ENCODE assay signal across 9 mouse cellular contexts in genomic region chr9:11435019-11435418, GRCm38 (mm10).
A peak's percentile ranks its signal among the peaks of the same experiment; 100 is the strongest.
DNase-seq lines count a peak whose midpoint lies in the region; ATAC-seq lines count a peak whose summit lies in the region.
"Had no signal": no experiment of that assay in that cellular context is flagged by ENCODE, and none has a peak within 500 bp of the region (broad histone marks: within the 10 kb centered on the region; RNA-seq: fewer than 3 reads in every experiment).

No protein-coding gene starts in this region.

- no peak for DNase-seq in forebrain, embryonic 11.5 days (ENCODE audit: low spot score)
- DNase-seq in midbrain, embryonic 10.5 days (ENCODE audit: low spot score): peak; percentile 14
- peak; percentile 66 for DNase-seq in brain, adult 2 months (ENCODE audit: low read depth, low spot score)
- DNase-seq in induced T-regulatory cell, adult 2 months (ENCODE audit: low read depth): peak; percentile 62
- DNase-seq in retina, embryonic 14.5 days (ENCODE audit: low spot score): peak; percentile 61
- no peak for DNase-seq in gastrocnemius, adult 18-20 months (ENCODE audit: low spot score)

- no peaks in the 10 kb centered on the region for H3K4me1 ChIP-seq in forebrain, embryonic 11.5 days (replicated peaks; ENCODE audit: control insufficient read depth, insufficient read depth, low read length)
- no peaks in the 10 kb centered on the region for H3K4me1 ChIP-seq in forebrain, embryonic 15.5 days
- H3K4me1 ChIP-seq in midbrain, embryonic 10.5 days: no peaks in the 10 kb centered on the region
- H3K4me1 ChIP-seq in midbrain, embryonic 13.5 days (replicated peaks): no peaks in the 10 kb centered on the region
- H3K4me1 ChIP-seq: hindbrain, embryonic 15.5 days had no signal

- H3K27ac ChIP-seq in forebrain, embryonic 11.5 days (ENCODE audit: low read depth, low read length): no peak overlapping the region
- H3K27ac ChIP-seq in forebrain, embryonic 15.5 days (replicated peaks): no peak overlapping the region
- no peak overlapping the region for H3K27ac ChIP-seq in midbrain, embryonic 10.5 days (replicated peaks)
- no peak overlapping the region for H3K27ac ChIP-seq in midbrain, embryonic 13.5 days
- H3K27ac ChIP-seq: hindbrain, embryonic 15.5 days had no signal

- H3K9ac ChIP-seq in forebrain, embryonic 11.5 days (ENCODE audit: low read length): no peak overlapping the region
- no peak overlapping the region for H3K9ac ChIP-seq in forebrain, embryonic 15.5 days (replicated peaks)
- H3K9ac ChIP-seq in midbrain, embryonic 13.5 days (replicated peaks): no peak overlapping the region
- H3K9ac ChIP-seq: hindbrain, embryonic 15.5 days had no signal

- H3K4me2 ChIP-seq in forebrain, embryonic 11.5 days (ENCODE audit: low read depth, low read length, severe bottlenecking): no peak overlapping the region
- H3K4me2 ChIP-seq in forebrain, embryonic 15.5 days (replicated peaks): no peak overlapping the region
- no peak overlapping the region for H3K4me2 ChIP-seq in midbrain, embryonic 13.5 days (replicated peaks)
- H3K4me2 ChIP-seq: hindbrain, embryonic 15.5 days had no signal

- 35% methylated on average over 2 of the region's 2 CpGs for WGBS in forebrain, embryonic 11.5 days
- 29% methylated on average over 2 of the region's 2 CpGs for WGBS in forebrain, embryonic 15.5 days
- 32% methylated on average over 2 of the region's 2 CpGs for WGBS in midbrain, embryonic 10.5 days
- WGBS in midbrain, embryonic 13.5 days: 26% methylated on average over 2 of the region's 2 CpGs

- H3K36me3 ChIP-seq in forebrain, embryonic 11.5 days (ENCODE audit: control insufficient read depth, insufficient read depth, low read length): no peaks in the 10 kb centered on the region
- no peaks in the 10 kb centered on the region for H3K36me3 ChIP-seq in forebrain, embryonic 15.5 days
- no peaks in the 10 kb centered on the region for H3K36me3 ChIP-seq in midbrain, embryonic 10.5 days
- no peaks in the 10 kb centered on the region for H3K36me3 ChIP-seq in midbrain, embryonic 13.5 days
- H3K36me3 ChIP-seq: hindbrain, embryonic 15.5 days had no signal

- no peaks in the 10 kb centered on the region for H3K9me3 ChIP-seq in forebrain, embryonic 11.5 days (ENCODE audit: control insufficient read depth, low read length)
- no peaks in the 10 kb centered on the region for H3K9me3 ChIP-seq in forebrain, embryonic 15.5 days
- H3K9me3 ChIP-seq in midbrain, embryonic 10.5 days (replicated peaks): no peaks in the 10 kb centered on the region
- H3K9me3 ChIP-seq in midbrain, embryonic 13.5 days: no peaks in the 10 kb centered on the region
- H3K9me3 ChIP-seq: hindbrain, embryonic 15.5 days had no signal

- H3K4me3 ChIP-seq in forebrain, embryonic 11.5 days (ENCODE audit: low read depth, low read length): no peak overlapping the region
- no peak overlapping the region for H3K4me3 ChIP-seq in forebrain, embryonic 15.5 days
- no peak overlapping the region for H3K4me3 ChIP-seq in midbrain, embryonic 10.5 days
- no peak overlapping the region for H3K4me3 ChIP-seq in midbrain, embryonic 13.5 days (replicated peaks)
- H3K4me3 ChIP-seq: hindbrain, embryonic 15.5 days had no signal

- 0 out of 2 replicates have a peak, but pooled peaks have one; percentile 51 for ATAC-seq in forebrain, embryonic 11.5 days (replicated peaks; ENCODE audit: low FRiP score)
- no peak for ATAC-seq in forebrain, embryonic 15.5 days (replicated peaks)
- ATAC-seq in midbrain, embryonic 13.5 days: no peak

- no peaks in the 10 kb centered on the region for H3K27me3 ChIP-seq in forebrain, embryonic 11.5 days (ENCODE audit: control insufficient read depth, insufficient read depth, low read length)
- H3K27me3 ChIP-seq in forebrain, embryonic 15.5 days: no peaks in the 10 kb centered on the region
- no peaks in the 10 kb centered on the region for H3K27me3 ChIP-seq in midbrain, embryonic 10.5 days (ENCODE audit: low read depth, poor library complexity, severe bottlenecking)
- no peaks in the 10 kb centered on the region for H3K27me3 ChIP-seq in midbrain, embryonic 13.5 days
- H3K27me3 ChIP-seq: hindbrain, embryonic 15.5 days had no signal

Comparison
In these comparisons a context has a peak if more than half of its experiments do, and no peak if none do; other contexts are left out.
1. DNase-seq: peak in midbrain, embryonic 10.5 days (single experiment), brain, adult 2 months (single experiment), induced T-regulatory cell, adult 2 months (single experiment) and retina, embryonic 14.5 days (single experiment); none in forebrain, embryonic 11.5 days (single experiment) and gastrocnemius, adult 18-20 months (single experiment).